Mouse (Mus musculus) E14TG2a.4 (cell line): ENCODE data around the gene Col2a1.

Experiments used
- H3K27me3 ChIP-seq: 2 replicates; pipeline ENCODE4 v1.6.1; 2014; ENCODE audit warnings: low read length, control low read depth; ENCODE audit not compliant: insufficient read depth
- H3K36me3 ChIP-seq: 2 replicates; pipeline ENCODE4 v1.6.1; 2014; ENCODE audit warnings: low read length, control low read depth; ENCODE audit not compliant: insufficient read depth
- H3K4me1 ChIP-seq: replicated peaks from 2 replicates; pipeline ENCODE4 v1.6.1; 2014; ENCODE audit warnings: low read depth, low read length, control low read depth
- H3K4me3 ChIP-seq: replicated peaks from 2 replicates; pipeline ENCODE4 v1.5.1; 2014; ENCODE audit warnings: mild to moderate bottlenecking, low read length
- H3K9me3 ChIP-seq: 2 replicates; pipeline ENCODE4 v1.6.1; 2014; ENCODE audit warnings: low read length, control low read depth
- CTCF ChIP-seq: conservative IDR thresholded peaks from 2 replicates; pipeline ENCODE4 v1.5.1; 2014; ENCODE audit warnings: low read length
- NANOG ChIP-seq: IDR thresholded peaks from 2 replicates; pipeline ENCODE4 v1.6.1; 2014; ENCODE audit warnings: borderline replicate concordance, low read length, mixed read lengths
- POU5F1 ChIP-seq: IDR thresholded peaks from 2 replicates; pipeline ENCODE4 v1.6.1; 2014; ENCODE audit warnings: low read length, borderline replicate concordance

Col2a1 gene

GRCm38 (mm10) chr15:98017925-98018324 is 13.4 kb upstream of the Col2a1 start:
- no peaks in the 10 kb centered on the region for H3K9me3 ChIP-seq
- no peaks in the 10 kb centered on the region for H3K36me3 ChIP-seq
- TF ChIP-seq CTCF (no peak), NANOG (no peak), POU5F1 (no peak)
- peaks cover 51% of the 10 kb centered on the region for H3K4me1 ChIP-seq
- no peak overlapping the region for H3K4me3 ChIP-seq
- peaks cover 24% of the 10 kb centered on the region for H3K27me3 ChIP-seq

DNA sequence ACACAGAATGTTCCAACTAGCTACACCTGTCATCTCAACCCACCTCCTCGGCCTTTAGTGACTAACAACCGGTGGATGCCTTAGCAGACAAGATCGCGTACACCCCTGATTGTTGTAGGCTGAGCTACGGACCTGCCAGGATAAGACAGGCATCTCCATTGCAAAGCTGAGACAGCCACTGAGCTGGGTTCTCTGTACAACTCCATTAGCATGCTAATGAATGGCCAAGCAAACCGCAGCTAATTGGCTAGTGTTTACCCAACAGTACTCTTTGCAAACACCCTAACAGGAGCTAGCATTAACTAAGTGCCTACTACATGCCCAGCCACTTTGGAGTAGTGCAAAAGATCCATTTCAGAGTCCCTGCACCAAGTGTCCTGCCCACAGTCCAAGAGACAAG is 8.3 kb upstream of the Col2a1 start:
- no peak overlapping the region for H3K4me3 ChIP-seq
- H3K27me3 ChIP-seq, result peaks cover 52% of the 10 kb centered on the region
- H3K4me1 ChIP-seq, result peaks cover 49% of the 10 kb centered on the region
- no peak for TF ChIP-seq POU5F1
- no peak for TF ChIP-seq CTCF
- no peak for TF ChIP-seq NANOG
- no peaks in the 10 kb centered on the region for H3K9me3 ChIP-seq
- no peaks in the 10 kb centered on the region for H3K36me3 ChIP-seq

- no peaks in the 10 kb centered on the region for H3K36me3 ChIP-seq
- peaks cover 52% of the 10 kb centered on the region for H3K4me1 ChIP-seq
- H3K4me3 ChIP-seq, result peak overlapping the region; percentile 74
- TF ChIP-seq NANOG (no peak), CTCF (no peak), POU5F1 (no peak)
- H3K9me3 ChIP-seq, result no peaks in the 10 kb centered on the region
- H3K27me3 ChIP-seq, result peaks cover 92% of the 10 kb centered on the region
Observed at GRCm38 (mm10) chr15:98005181-98005580, 686 bp upstream of the Col2a1 start.

GRCm38 (mm10) chr15:98004740-98005159 is 255 bp upstream of the Col2a1 start:
- peak overlapping the region; percentile 74 for H3K4me3 ChIP-seq
- peaks cover 93% of the 10 kb centered on the region for H3K27me3 ChIP-seq
- no peaks in the 10 kb centered on the region for H3K9me3 ChIP-seq
- no peaks in the 10 kb centered on the region for H3K36me3 ChIP-seq
- peaks cover 55% of the 10 kb centered on the region for H3K4me1 ChIP-seq
- no peak for TF ChIP-seq CTCF
- no peak for TF ChIP-seq NANOG
- TF ChIP-seq POU5F1, result no peak

GRCm38 (mm10) chr15:98002991-98003821 is 1.3 kb downstream of the Col2a1 start:
- Histone ChIP-seq H3K4me1 (peaks cover 69% of the 10 kb centered on the region), H3K27me3 (peaks cover 98% of the 10 kb centered on the region), H3K9me3 (no peaks in the 10 kb centered on the region), H3K36me3 (no peaks in the 10 kb centered on the region), H3K4me3 (peak overlapping the region; percentile 74)
- TF ChIP-seq POU5F1 (no peak), NANOG (no peak), CTCF (no peak)

DNA sequence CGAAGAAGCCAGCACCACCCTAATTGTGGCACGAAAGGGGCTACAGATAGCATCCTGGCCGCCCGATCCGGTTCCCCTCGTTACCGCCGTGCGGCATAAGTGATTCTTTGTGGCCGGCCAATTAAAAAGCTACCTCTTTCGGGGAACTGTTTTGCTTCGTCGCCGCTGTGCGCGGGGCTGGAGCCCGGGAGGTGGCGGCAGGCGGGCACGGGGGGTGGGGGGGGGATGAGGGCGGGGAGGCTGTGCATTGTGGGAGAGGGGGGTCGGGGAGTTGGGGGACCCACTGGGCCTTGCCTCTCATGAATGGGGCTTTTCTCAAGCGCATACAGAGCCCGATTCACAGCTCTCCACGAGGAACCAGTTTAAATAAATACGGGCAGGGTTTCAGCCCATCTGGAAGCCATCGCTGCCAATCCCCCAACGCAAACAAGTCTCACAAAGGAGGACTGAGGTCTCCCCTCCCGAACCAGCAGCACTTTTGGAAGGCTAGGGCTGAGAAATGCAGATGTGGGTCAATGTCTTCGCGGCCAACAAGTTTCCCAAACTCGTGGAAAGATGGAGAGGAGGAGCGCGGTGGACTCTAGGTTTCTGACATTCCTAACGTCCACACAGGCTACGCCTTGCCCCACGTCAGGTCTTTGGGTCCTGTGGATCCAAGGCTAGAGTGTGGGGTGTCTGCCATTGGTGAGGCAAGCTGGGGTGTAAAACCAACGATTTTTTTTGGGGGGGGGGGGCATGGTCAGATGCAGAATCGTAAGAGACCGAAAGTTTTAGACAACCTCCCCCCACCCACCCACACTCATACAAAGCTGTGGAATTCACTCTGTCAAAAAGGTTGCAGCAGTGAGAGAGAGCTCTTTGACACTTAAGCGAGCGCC is 2.1 kb downstream of the Col2a1 start:
- H3K9me3 ChIP-seq, result no peaks in the 10 kb centered on the region
- H3K4me1 ChIP-seq, result peaks cover 74% of the 10 kb centered on the region
- H3K36me3 ChIP-seq, result no peaks in the 10 kb centered on the region
- peaks cover 96% of the 10 kb centered on the region for H3K27me3 ChIP-seq
- peak overlapping the region; percentile 74 for H3K4me3 ChIP-seq
- TF ChIP-seq POU5F1, result no peak
- no peak for TF ChIP-seq NANOG
- no peak for TF ChIP-seq CTCF

DNA sequence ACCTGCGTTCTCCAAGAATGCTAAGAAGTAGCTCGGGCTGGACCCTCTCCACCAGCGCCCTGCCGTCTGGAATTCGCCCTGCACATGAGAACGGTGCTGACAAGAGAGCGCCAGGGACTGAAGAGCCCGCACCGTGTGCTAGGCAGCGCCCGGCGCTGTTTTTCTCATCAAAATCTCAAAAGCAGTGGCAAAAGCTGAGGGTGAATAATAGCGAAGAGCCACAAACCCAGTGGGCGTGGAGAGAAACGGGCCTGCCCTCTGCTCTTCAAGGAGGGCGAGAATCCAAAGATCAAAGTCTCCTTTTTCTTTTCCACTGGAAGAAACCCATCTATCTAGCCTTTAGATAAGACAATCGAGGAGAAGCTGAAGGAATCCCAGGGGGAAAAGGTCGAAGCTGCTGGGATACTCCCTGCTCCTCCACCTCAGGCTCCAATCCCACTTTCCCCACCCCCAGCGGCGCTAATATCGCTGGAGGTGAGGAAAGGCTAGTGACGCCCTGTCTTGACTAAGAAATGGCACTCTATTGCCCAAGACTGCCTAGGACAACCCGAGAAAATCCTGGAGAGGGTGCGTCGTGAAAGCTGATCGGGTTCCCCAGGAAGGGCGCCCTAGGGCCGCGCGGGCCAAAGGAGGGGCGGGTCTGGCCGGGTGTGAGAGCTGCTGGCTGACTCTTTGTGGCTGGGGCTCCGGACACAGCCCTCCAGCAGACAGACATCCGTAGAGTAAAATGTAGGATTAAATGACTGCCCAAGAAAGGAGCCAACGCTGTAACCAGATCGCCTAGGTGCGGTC is 3.0 kb downstream of the Col2a1 start:
- TF ChIP-seq CTCF, result no peak
- no peak for TF ChIP-seq POU5F1
- TF ChIP-seq NANOG, result no peak
- H3K36me3 ChIP-seq, result no peaks in the 10 kb centered on the region
- peak overlapping the region; percentile 73 for H3K4me3 ChIP-seq

DNA sequence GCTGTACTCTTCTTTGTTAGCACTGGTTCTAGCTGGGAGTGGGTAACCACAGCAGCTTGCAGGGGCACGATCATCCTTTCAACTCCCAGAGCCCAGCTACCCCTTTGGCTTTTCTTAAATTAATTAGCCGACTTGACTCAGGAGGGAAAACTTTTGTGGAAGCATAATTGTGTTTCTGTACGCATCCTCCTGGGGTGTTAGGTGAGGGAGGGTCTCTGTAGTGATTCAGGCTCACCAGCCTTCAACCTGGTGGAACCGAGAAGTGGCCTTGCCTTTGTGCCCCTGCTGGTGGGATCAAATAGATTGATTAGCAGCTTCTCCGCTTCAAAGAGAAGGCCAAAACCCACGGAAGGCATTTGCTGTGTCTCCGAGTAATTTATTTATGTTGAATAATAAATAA is 4.5 kb downstream of the Col2a1 start:
- 0 out of 2 replicates have a peak overlapping the region, but pooled peaks have one; percentile 18 for H3K4me3 ChIP-seq
- no peaks in the 10 kb centered on the region for H3K36me3 ChIP-seq
- peaks cover 89% of the 10 kb centered on the region for H3K4me1 ChIP-seq
- peaks cover 73% of the 10 kb centered on the region for H3K27me3 ChIP-seq
- TF ChIP-seq POU5F1 (no peak), CTCF (no peak), NANOG (no peak)
- no peaks in the 10 kb centered on the region for H3K9me3 ChIP-seq

More for the DNA sequence above, 3.0 kb downstream of the Col2a1 start:
- no peaks in the 10 kb centered on the region for H3K9me3 ChIP-seq
- H3K27me3 ChIP-seq, result peaks cover 87% of the 10 kb centered on the region
- H3K4me1 ChIP-seq, result peaks cover 83% of the 10 kb centered on the region
